Mouse (Mus musculus) gastrocnemius, adult 2 months (tissue): ENCODE measurements at regions not wholly inside any gene's neighbourhood (a gene's known extent, or its start where the extent isn't known, plus 50 kb on each side); places are given as distances from the start of the nearest gene placed in this dataset.
"Not testable (repeated sequence)": the region's sequence is repeated elsewhere in the genome, so short reads cannot be mapped to it uniquely, and the experiment has no call there.

Experiments used
- DNase-seq: peaks from one replicate; pipeline ENCODE4 v3.0.0; 2022
- H3K27ac ChIP-seq: fragments of 200-600 bp; 2 replicates; pipeline ENCODE4 v1.8.1; 2022; ENCODE audit warnings: mild to moderate bottlenecking
- H3K4me3 ChIP-seq: fragments of 200-600 bp; 2 replicates; pipeline ENCODE4 v1.8.1; 2022; ENCODE audit warnings: mild to moderate bottlenecking, moderate library complexity
- CTCF ChIP-seq: fragments of 200-600 bp; IDR thresholded peaks from 2 replicates; pipeline ENCODE4 v1.8.1; 2022; ENCODE audit warnings: antibody characterized with exemption, mild to moderate bottlenecking, moderate library complexity
- intact Hi-C: fragments of 180-260 bp; cut with DNase I; formaldehyde crosslinking; loops from one replicate; pipeline ENCODE4 v1.15.1; 2025

DNA sequence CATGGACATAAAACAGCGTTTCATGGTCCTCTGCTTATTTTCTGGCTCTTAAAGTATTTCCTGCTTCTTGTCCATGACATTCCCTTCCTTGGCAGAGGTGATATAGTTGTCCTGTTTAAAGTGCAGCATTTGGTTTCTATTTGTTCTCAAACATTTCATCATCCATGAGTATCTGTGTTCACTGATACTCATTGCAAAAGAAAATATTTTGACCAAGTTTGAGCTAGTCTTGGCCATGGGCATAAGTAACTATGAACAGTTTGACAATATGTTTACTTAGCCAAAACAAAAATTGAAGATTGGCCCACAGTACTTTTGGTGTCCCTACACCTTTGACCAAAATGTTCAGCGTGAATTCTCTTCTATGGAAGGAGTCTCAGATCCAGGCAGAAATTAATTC, 58.7 kb upstream of the 2310057J18Rik start:
- DNase-seq, H3K4me3 ChIP-seq, H3K27ac ChIP-seq, intact Hi-C loops: not testable (repeated sequence)

DNA sequence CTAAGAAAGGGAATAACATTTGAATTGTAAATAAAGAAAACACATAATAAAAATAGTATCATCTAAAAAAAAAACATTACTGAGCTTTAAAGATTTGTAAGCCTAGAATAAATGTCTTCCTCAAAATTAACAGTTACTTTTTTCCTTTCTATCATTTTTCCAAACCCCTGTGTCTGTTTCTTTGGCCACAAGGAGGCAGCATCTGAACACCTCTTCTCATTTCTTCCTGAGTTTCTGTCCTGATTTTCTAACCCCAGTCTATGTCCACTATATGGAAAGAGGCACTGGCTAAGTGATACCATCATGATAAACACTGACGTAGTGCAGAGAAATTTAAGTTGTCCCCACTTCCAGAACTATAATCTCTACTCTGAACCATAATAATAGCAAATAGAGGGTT, 55.8 kb upstream of the Soga3 start:
- DNase-seq = no peak
- TF ChIP-seq CTCF = peak; percentile 46
- Histone ChIP-seq H3K27ac (no peak overlapping the region), H3K4me3 (no peak overlapping the region)
- intact Hi-C loops = no loop called here
